Mouse (Mus musculus) c-Kit-positive CD71-positive TER-119-negative erythroid progenitor cells, embryonic 14.5 days (primary cell): ENCODE measurements around the gene Gpr33.

Experiments used
- DNase-seq: peaks from one replicate; pipeline ENCODE4 v3.0.0-alpha.2; 2013; ENCODE audit warnings: low read depth

Gene Gpr33

DNA sequence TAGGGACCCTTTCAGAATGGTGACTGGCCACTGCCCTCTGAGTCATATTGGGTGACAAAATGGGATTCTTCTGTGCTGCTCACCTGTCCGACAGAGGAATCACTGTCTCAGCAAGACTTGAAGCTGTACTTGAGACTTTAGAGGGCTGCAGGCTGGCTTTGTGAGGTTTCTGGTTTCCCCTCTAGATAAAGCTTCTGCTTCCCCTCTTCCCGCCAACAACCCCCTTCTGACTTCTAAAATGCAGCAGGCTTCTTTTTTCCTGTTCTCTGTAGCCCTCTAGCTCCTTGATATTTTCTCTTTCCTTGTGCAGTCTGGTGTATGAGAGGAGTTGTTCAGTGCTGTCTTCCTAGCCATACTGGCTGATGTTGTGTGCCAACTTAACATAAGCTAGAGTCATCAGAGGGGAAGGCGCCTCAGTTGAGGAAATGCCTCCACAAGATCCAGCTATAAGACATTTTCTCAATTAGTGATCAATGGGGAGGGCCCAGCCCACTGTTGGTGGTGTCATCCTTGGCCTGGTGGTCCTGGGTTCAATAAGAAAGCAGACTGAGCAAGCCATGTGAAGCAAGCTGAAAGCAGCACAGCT lies 42.6 kb downstream of the Gpr33 start:
- no peak for DNase-seq

DNA sequence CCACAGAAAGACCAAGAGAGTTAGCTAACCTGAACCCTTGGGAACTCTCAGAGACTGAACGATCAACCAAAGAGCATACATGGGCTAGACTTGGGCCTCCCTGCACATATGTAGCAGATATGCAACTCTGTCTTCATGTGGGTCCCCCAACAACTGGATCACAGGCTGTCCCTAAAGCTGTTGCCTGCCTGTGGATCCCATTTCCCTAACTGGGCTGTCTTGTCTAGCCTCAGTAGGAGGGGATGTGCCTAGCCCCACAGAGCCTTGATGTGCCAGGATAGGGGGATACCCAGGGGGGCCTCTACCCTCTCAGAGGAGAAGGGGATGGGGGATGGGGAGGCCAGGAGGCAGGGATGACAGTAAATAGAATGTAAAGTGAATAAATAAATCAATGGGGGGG lies 44.2 kb downstream of the Gpr33 start:
- no peak for DNase-seq

DNA sequence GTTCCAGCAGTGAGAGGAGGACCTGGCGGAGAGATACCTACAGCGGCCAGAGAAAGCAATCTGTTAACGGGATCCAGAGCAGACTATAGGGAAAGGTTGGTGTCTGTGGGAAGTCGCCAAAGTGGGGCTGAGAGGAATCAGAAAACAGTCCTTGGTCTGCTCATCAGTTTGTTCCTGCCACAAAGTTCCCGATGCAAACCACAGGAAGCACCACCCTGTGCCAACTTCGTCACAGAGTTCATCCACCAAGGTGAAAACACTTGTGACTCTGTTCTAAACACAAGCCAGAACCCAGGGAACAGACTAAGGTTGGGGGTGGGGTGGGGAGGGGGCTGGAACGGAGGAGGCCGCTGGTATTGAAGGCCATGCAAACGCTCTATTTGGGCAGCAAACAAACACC lies 51.3 kb downstream of the Gpr33 start:
- DNase-seq, result no peak

DNA sequence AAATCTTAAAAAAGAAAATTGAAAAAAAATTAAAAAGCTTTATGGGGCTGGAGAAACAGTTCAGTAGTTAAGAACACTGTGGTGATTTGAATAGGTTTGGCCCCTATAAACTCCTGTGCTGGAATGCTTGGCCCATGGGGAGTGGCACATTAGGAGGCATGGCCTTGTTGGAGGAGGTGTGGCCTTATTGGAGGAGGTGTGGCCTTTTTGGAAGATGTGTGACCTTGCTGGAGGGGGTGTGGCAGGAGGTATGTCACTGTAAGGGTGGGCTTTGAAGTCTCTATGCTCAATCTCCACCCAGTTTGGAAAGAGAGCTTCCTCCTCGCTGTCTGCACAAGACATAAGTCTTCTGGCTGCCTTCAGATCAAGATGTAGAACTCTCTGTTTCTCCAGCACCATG lies 53.5 kb downstream of the Gpr33 start:
- no peak for DNase-seq
